Mouse (Mus musculus) layer of hippocampus, adult 11-12 months (tissue): ENCODE data around the gene Cnih2.

Experiments used
- DNase-seq: peaks from one replicate; pipeline ENCODE4 v3.0.0; 2022; ENCODE audit warnings: low spot score

The Cnih2 gene

GRCm38 (mm10) chr19:5045531-5045930 is 52.8 kb downstream of the Cnih2 start:
- DNase-seq = no peak
